Mouse (Mus musculus): ENCODE measurements around the gene Atf6. TPM values are rescaled to one million over a fixed set of nuclear protein-coding genes. Genes with fewer than 3 reads are reported as not detected.

The Atf6 gene
- 5.6 and 6.2 TPM in 2 replicates for polyA plus RNA-seq (2015; fragmentation: Nextera tagmentation; extraction: Ambion mirVana)

GRCm38 (mm10) chr1:170867691-170868105 lies at the start of gene Atf6:
Gene Atf6 (minus strand): TSS chr1:170867771.
- peak within 1 kb of the TSS; percentile 82 for H3K27ac ChIP-seq (replicated peaks)
- ATAC-seq (ENCODE audit: low FRiP score, low TSS enrichment) (peak; percentile 84), DNase-seq (ENCODE audit: low spot score) (peak; percentile 95)
- H3K4me3 ChIP-seq (ENCODE audit: low read depth, low read length), result peak within 1 kb of the TSS; percentile 87
- peak within 1 kb of the TSS; percentile 77 for H3K4me2 ChIP-seq (replicated peaks; ENCODE audit: low read depth)
- H3K9me3 ChIP-seq (ENCODE audit: control insufficient read depth, low read length), result no peaks in the 10 kb centered on the region
- 0% methylated on average over 25 of the region's 25 CpGs for WGBS
- TF ChIP-seq EP300 (optimal IDR thresholded peaks at IDR 0.05), result peak; percentile 50
- no peak; the same call in 1 of the 2 replicates for TF ChIP-seq CTCF (IDR thresholded peaks at IDR 0.05; ENCODE audit: low read depth)
- 0 out of 2 replicates have a peak, but pooled peaks cover 3% of the 10 kb centered on the region for H3K4me1 ChIP-seq (replicated peaks; ENCODE audit: control insufficient read depth, insufficient read depth)
- peak within 1 kb of the TSS; percentile 83 for H3K9ac ChIP-seq (ENCODE audit: low read length)
- H3K27me3 ChIP-seq (ENCODE audit: control insufficient read depth, insufficient read depth, low read length), result no peaks in the 10 kb centered on the region
- no peaks in the 10 kb centered on the region for H3K36me3 ChIP-seq (ENCODE audit: control insufficient read depth, insufficient read depth, low read length)

- H3K27me3 ChIP-seq (ENCODE audit: control insufficient read depth, insufficient read depth, low read length), result no peaks in the 10 kb centered on the region
- no peak for ATAC-seq (ENCODE audit: low FRiP score, low TSS enrichment)
- H3K4me2 ChIP-seq (replicated peaks; ENCODE audit: low read depth), result no peak overlapping the region
- H3K36me3 ChIP-seq (ENCODE audit: control insufficient read depth, insufficient read depth, low read length), result no peaks in the 10 kb centered on the region
- H3K4me1 ChIP-seq (replicated peaks; ENCODE audit: control insufficient read depth, insufficient read depth), result no peaks in the 10 kb centered on the region
- WGBS, result 53% methylated on average over 5 of the region's 5 CpGs
- no peak for TF ChIP-seq CTCF (IDR thresholded peaks at IDR 0.05; ENCODE audit: low read depth)
- TF ChIP-seq EP300 (optimal IDR thresholded peaks at IDR 0.05), result no peak
- DNase-seq (ENCODE audit: low spot score), result no peak
- no peak overlapping the region for H3K9ac ChIP-seq (ENCODE audit: low read length)
- H3K9me3 ChIP-seq (ENCODE audit: control insufficient read depth, low read length), result no peaks in the 10 kb centered on the region
- H3K4me3 ChIP-seq (ENCODE audit: low read depth, low read length), result no peak overlapping the region
- H3K27ac ChIP-seq (replicated peaks), result no peak overlapping the region
These were observed 48.1 kb upstream of the Atf6 start for GRCm38 (mm10) chr1:170915657-170916056.

- H3K36me3 ChIP-seq (ENCODE audit: control insufficient read depth, insufficient read depth, low read length), result no peaks in the 10 kb centered on the region
- no peak within 1 kb of the TSS for H3K4me3 ChIP-seq (ENCODE audit: low read depth, low read length)
- 0 out of 2 replicates have a peak, but pooled peaks cover 3% of the 10 kb centered on the region for H3K27me3 ChIP-seq (ENCODE audit: control insufficient read depth, insufficient read depth, low read length)
- no peaks in the 10 kb centered on the region for H3K9me3 ChIP-seq (ENCODE audit: control insufficient read depth, low read length)
- H3K9ac ChIP-seq (ENCODE audit: low read length), result no peak within 1 kb of the TSS
- H3K4me2 ChIP-seq (replicated peaks; ENCODE audit: low read depth), result no peak within 1 kb of the TSS
- DNase-seq (ENCODE audit: low spot score) (no peak), ATAC-seq (ENCODE audit: low FRiP score, low TSS enrichment) (no peak)
- no peak within 1 kb of the TSS for H3K27ac ChIP-seq (replicated peaks)
- TF ChIP-seq CTCF (IDR thresholded peaks at IDR 0.05; ENCODE audit: low read depth) (no peak), EP300 (optimal IDR thresholded peaks at IDR 0.05) (no peak)
- no peaks in the 10 kb centered on the region for H3K4me1 ChIP-seq (replicated peaks; ENCODE audit: control insufficient read depth, insufficient read depth)
- WGBS, result 61% methylated on average over 5 of the region's 5 CpGs
These were observed 45.5 kb upstream of the Atf6 start, which contains the start of gene Fcrlb for GRCm38 (mm10) chr1:170912891-170913615. Gene Fcrlb (minus strand): TSS chr1:170912941.

GRCm38 (mm10) chr1:170911907-170912660 lies 44.5 kb upstream of the Atf6 start:
- WGBS, result 73% methylated on average over 11 of the region's 11 CpGs
- no peak overlapping the region for H3K9ac ChIP-seq (ENCODE audit: low read length)

GRCm38 (mm10) chr1:170908341-170908740 lies 40.8 kb upstream of the Atf6 start:
- no peaks in the 10 kb centered on the region for H3K36me3 ChIP-seq (ENCODE audit: control insufficient read depth, insufficient read depth, low read length)
- H3K27ac ChIP-seq (replicated peaks), result no peak overlapping the region
- ATAC-seq (ENCODE audit: low FRiP score, low TSS enrichment), result no peak
- H3K4me2 ChIP-seq (replicated peaks; ENCODE audit: low read depth), result peak overlapping the region; percentile 67
- H3K4me1 ChIP-seq (replicated peaks; ENCODE audit: control insufficient read depth, insufficient read depth), result 0 out of 2 replicates have a peak, but pooled peaks cover 3% of the 10 kb centered on the region
- no peak for TF ChIP-seq EP300 (optimal IDR thresholded peaks at IDR 0.05)
- no peak for TF ChIP-seq CTCF (IDR thresholded peaks at IDR 0.05; ENCODE audit: low read depth)
- H3K9ac ChIP-seq (ENCODE audit: low read length), result no peak overlapping the region
- H3K27me3 ChIP-seq (ENCODE audit: control insufficient read depth, insufficient read depth, low read length), result peaks cover 5% of the 10 kb centered on the region; the same call in 1 of the 2 replicates
- H3K9me3 ChIP-seq (ENCODE audit: control insufficient read depth, low read length), result no peaks in the 10 kb centered on the region
- no peak for DNase-seq (ENCODE audit: low spot score)
- 3% methylated on average over 21 of the region's 21 CpGs for WGBS
- H3K4me3 ChIP-seq (ENCODE audit: low read depth, low read length), result peak overlapping the region; percentile 39

More at GRCm38 (mm10) chr1:170911907-170912660, 44.5 kb upstream of the Atf6 start:
- H3K4me3 ChIP-seq (ENCODE audit: low read depth, low read length), result no peak overlapping the region
- 0 out of 2 replicates have a peak, but pooled peaks cover 3% of the 10 kb centered on the region for H3K4me1 ChIP-seq (replicated peaks; ENCODE audit: control insufficient read depth, insufficient read depth)
- H3K27ac ChIP-seq (replicated peaks), result no peak overlapping the region
- peaks cover 5% of the 10 kb centered on the region; the same call in 1 of the 2 replicates for H3K27me3 ChIP-seq (ENCODE audit: control insufficient read depth, insufficient read depth, low read length)
- ATAC-seq (ENCODE audit: low FRiP score, low TSS enrichment), result no peak
- no peaks in the 10 kb centered on the region for H3K9me3 ChIP-seq (ENCODE audit: control insufficient read depth, low read length)
- no peak for DNase-seq (ENCODE audit: low spot score)
- H3K4me2 ChIP-seq (replicated peaks; ENCODE audit: low read depth), result no peak overlapping the region
- no peak for TF ChIP-seq CTCF (IDR thresholded peaks at IDR 0.05; ENCODE audit: low read depth)
- no peak for TF ChIP-seq EP300 (optimal IDR thresholded peaks at IDR 0.05)
- no peaks in the 10 kb centered on the region for H3K36me3 ChIP-seq (ENCODE audit: control insufficient read depth, insufficient read depth, low read length)

All from stomach, postnatal 0 days (tissue).